Mouse (Mus musculus) B cell, adult 2 months (primary cell): ENCODE results near the gene Ston1.

ENCODE experiments used
- DNase-seq, 2 experiments: peaks; one replicate each; pipeline ENCODE4 v3.0.0; 2022

The Ston1 gene

GRCm38 (mm10) chr17:88588228-88588627, 9.3 kb upstream of the Ston1 start:
- peak in 1 of 2 experiments; percentile 3 for DNase-seq

- DNase-seq = no peak
These were observed 7.2 kb upstream of the Ston1 start for GRCm38 (mm10) chr17:88590251-88590650.

DNA sequence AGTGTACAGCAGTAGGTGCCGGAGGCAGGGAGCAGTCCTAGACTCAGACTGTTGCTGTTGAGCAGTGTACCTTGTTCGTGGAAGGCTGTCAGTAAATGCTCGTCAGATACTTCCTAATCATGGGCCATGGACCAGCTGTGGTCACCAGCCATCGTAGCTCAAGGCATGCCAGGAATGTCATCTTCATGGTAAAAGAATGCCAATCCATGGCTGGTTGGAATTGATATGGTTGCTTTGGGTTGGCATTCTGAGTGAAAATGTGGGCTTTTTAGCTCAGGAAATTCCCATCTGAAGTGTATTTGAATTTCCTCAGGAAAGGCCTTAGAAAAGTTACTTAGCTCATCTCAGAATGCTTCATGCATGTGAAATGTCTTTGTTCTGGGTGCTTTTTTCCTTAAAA, 2.4 kb upstream of the Ston1 start:
- DNase-seq = no peak

DNA sequence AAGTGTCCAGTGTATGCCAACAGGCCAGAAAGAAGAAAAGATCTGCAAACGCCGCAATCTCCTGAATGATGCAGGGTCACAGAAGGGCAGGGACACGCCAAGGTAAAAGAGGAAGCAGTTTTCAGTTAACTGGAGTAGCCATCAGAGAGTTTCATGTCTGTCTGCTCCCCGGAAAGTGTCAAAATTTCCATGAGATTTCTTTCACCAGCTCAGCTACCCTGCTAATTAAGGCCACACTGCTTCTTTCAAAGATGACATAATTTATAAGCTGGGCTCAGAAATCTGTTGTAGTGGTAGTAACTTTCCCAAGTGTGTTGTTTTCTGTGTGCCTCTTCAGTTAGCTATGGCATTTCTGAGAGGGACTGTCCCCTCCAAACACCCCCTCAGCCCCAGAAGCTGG, 1.4 kb upstream of the Ston1 start:
- no peak for DNase-seq

GRCm38 (mm10) chr17:88596544-88597221, 801 bp upstream of the Ston1 start:
- DNase-seq = peak; percentile 66 to 71

GRCm38 (mm10) chr17:88598056-88598420, 554 bp downstream of the Ston1 start:
- DNase-seq = no peak

DNA sequence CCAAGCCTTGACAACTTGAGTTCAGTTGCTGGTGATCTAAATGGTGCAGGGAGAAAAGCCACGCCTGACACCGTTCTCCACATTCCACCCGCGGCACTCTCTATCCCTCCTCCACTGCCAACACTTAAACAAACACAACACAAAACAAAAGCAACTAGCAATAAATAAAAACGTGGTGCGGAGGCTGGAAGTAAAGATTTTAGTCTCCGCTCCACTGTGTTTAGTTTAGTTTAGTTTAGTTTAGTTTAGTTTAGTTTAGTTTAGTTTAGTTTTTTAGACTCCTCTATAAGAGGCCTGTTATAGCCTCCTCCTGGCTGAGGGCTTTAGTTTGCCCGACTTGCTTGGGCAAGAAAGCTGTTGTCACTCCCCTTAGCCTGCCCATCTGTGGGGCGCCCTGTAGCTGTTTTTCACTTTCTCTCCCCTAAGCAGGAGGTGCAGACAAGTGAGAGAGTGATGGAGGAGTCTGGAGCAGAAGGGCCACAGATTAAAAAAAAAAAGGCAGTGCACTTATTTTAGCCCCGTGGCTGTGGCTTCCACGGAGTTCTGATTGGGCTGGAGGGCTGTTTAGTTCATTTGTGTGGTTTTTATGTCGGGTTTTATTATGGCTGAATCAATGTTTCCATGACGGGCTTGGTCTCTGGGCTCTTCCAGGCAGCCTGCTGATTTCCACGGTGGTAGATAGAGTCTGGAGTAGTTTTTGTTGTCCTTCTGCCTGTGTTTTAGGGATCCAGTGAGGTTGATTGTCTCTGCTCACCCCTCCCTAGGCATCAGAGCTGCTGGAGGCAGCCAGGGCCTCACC, 1.3 kb downstream of the Ston1 start:
- no peak for DNase-seq

DNA sequence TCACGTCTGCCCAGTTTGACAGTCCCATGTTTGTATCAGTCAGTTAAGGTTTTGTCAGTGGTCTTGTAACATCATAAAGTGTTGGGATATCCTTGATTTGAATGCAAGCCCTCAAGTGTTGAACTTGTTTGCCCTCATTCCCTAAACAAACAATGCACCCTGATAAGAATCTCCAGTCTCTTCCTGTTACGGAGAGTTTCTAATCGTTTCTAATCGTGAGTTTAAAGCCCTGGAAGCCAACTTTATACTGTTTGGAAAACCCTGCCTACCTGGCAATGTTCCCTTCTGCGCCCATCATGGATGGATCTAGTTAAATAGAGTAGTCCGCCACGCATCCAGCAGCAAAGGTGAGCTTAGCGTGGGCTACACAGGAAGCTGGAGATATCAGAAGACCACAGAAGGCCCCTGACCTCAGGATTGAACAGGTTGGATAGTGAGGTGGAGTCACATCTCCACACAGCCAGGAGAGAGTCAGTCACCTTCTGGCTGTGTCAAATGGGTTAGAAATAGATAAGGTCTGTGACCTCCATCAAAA, 3.1 kb downstream of the Ston1 start:
- no peak for DNase-seq

GRCm38 (mm10) chr17:88603943-88604342, 6.5 kb downstream of the Ston1 start:
- no peak for DNase-seq

- DNase-seq = no peak
These were observed 8.6 kb downstream of the Ston1 start for GRCm38 (mm10) chr17:88606056-88606455.

DNA sequence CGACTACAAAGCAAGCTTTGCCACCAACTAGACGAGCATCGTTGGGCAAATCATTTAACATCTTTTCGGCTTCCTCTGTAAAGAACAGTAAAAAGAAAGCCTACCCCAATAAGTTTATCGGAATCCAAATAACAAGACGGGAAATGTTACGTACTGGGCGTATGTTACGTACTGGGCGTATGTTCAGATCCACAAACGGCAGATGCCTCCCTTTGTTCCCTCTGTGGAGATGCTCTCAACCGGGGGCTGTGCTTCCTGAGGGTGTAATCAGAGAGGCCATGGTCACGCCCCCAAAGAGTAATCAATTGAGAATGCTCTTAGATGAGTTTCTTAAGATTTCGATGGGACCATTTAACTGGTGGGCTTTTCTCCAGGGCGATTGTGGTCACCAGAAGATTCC, 11.9 kb downstream of the Ston1 start:
- no peak for DNase-seq

- no peak for DNase-seq
These were observed 13.6 kb downstream of the Ston1 start for GRCm38 (mm10) chr17:88611057-88611456.

DNA sequence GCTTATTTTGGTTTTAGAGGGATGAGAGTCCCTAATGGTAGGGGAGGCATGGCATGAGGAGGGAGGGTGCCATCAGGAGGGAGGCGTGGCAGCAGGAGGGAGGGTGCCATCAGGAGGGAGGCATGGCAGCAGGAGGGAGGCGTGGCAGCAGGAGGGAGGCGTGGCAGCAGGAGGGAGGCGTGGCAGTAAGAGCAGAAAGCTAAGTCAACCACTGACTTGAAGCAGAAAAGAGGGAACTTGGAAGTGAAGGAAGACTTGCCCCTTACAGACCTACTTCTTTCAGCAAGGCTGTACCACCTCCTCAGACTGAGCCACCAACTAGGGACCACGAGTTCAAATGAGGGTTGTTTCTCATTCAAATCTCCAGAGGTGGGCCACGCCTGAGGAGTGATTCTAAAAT, 15.7 kb downstream of the Ston1 start:
- DNase-seq = no peak

DNA sequence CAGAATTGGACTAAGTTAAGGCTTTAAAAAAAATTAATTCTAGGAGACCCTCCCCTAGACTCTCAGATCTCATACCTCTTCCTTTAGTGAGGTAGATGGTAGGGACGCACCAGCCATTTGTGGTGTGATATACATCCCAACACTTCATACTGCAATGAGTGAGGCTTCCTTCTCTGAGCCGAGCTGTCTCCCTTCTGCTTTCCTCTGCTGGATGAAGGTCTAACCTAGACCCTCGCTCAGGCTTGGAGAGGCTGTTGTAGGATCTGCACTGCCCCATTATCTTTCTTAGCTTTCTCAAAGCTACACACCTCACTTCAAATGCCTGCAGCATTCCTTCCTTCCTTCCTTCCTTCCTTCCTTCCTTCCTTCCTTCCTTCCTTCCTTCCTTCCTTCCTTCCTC, 16.2 kb downstream of the Ston1 start:
- DNase-seq = no peak

- DNase-seq = no peak
These were observed 16.8 kb downstream of the Ston1 start for GRCm38 (mm10) chr17:88614234-88614633.

GRCm38 (mm10) chr17:88614733-88615132, 17.2 kb downstream of the Ston1 start:
- no peak for DNase-seq

DNA sequence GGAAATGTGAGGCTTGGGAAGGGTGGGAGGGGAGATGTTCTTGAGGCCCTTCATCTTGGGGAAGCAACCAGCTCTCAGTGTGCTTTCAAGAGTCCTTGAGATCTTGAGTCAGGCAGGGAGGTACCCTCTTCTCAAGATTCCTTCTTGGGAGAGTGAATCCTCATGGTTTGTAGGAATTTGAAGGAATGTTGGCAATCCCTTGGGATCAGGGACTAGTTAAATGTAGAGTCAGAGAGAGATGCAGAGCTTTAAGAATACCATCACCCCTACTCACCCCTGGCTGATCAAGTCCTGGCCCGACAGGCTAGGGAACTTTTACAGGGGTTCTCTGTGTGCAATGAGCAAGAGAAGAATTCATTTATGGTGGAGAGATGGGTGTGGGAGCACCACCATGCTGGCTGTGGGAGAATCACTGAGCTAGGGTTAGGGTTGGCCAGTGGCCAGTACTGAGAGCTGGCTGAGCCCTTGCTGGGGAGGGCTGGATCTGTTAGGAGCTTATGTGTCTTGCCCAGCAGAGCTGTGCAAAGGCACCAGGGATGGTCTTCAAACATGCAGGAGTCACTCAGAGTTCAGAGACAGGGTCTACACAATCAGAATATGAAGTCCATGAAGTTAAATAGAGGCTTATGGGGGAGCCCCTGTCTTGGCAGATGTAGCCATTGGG, 18.1 kb downstream of the Ston1 start:
- no peak for DNase-seq

GRCm38 (mm10) chr17:88620935-88621334, 23.5 kb downstream of the Ston1 start:
- peak; percentile 9 to 17 for DNase-seq

- no peak for DNase-seq
These were observed 23.9 kb downstream of the Ston1 start for GRCm38 (mm10) chr17:88621374-88621773.

DNA sequence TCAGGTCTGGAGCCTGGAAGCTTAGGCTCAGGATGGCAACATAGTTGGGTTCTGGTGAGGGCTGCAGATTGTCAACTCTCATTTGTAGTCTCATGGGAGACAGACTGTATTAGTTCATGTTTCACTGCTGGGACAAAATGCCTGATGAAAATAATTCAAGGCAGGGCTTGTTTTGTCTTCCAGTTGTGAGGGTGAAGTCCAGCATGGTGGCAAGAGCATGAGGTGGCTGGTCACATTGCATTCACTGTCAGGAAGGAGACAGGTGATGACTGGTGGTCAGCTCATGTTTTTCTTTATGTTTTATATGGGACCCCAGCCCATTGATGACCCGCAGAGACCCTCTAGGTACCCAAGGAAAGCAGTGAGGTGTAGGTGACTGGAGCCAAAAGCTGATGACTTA, 25.2 kb downstream of the Ston1 start:
- DNase-seq = no peak

DNA sequence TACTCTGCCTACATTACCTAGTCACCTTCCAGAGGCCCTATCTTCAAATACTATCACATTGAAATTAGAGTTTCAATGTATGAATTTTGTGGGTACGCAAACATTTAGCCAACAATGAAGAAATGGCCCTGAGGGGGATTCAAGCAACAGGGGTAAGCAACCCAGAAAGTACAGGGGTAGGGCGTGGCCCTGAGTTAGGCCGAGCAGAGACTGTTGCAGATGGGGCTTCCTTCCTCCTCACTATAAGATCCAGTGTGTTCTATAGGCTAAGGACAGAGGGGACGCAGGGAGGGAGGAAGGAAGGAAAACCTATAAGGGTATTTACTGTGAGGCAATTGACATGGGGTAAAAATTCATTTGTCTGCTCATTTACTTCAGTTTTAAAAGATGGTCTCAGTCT, 26.9 kb downstream of the Ston1 start:
- DNase-seq = no peak

GRCm38 (mm10) chr17:88625350-88625749, 27.9 kb downstream of the Ston1 start:
- no peak for DNase-seq

DNA sequence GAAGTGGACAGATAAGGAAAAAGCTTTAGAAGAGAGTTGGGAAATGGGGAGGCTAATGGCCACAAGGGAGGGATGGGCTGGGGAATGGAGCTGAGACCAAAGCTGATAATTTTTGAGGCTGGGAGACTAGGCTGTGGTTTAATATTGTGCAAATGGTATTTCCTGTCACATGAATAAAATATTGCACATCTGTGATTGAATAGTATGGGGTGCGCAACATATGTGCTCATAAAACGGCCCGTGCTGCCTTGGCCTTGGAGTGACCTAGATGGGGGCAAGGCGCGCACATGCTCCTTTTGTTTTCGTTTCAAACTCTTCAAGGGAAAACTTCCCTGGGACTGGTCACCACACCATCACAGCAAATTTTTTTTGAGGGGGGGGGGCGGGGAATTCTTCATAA, 28.4 kb downstream of the Ston1 start:
- no peak for DNase-seq

DNA sequence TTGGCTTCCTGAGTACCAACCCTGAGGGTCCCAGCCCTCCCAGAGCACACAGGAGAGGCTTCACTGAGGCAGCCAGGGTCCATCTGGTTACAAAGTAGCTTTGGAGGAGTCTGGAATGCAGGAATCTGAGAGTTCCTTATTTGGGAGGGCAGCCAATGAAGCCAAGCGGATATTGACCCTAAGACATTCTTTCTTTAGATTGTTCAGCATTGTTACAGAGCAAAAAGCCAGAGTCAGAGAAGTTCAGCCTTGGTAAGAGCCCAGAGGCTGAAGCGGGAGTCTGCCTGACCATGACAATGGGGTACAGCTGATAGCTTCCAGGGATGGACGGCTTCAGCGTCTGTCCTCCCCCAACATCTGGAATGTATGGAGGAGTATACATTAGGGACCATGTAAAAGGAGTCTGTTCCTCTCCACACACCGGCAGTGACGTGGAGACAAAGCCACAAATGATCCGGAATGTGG, 28.9 kb downstream of the Ston1 start:
- DNase-seq = no peak
